Mouse (Mus musculus) spleen, adult 12 weeks (tissue): ENCODE data around the gene Grid2.

Experiments used
- DNase-seq: peaks from one replicate; pipeline ENCODE4 v3.0.0; 2022; ENCODE audit warnings: low spot score

Grid2 gene

GRCm38 (mm10) chr6:64326936-64327335 lies 1071.3 kb downstream of the Grid2 start:
- DNase-seq: no peak

GRCm38 (mm10) chr6:64327876-64328275 lies 1072.2 kb downstream of the Grid2 start:
- no peak for DNase-seq

GRCm38 (mm10) chr6:64398413-64399098 lies 1142.9 kb downstream of the Grid2 start:
- DNase-seq: no peak

GRCm38 (mm10) chr6:64427658-64428057 lies 1172.0 kb downstream of the Grid2 start:
- no peak for DNase-seq

GRCm38 (mm10) chr6:64428898-64429297 lies 1173.2 kb downstream of the Grid2 start:
- no peak for DNase-seq

GRCm38 (mm10) chr6:64448127-64448526 lies 1192.5 kb downstream of the Grid2 start:
- no peak for DNase-seq

- DNase-seq: no peak
Measured at GRCm38 (mm10) chr6:64448864-64449355, 1193.2 kb downstream of the Grid2 start.

GRCm38 (mm10) chr6:64450770-64451169 lies 1195.1 kb downstream of the Grid2 start:
- DNase-seq: no peak

- DNase-seq: no peak
Measured at GRCm38 (mm10) chr6:64479884-64480283, 1224.2 kb downstream of the Grid2 start.

- DNase-seq: no peak
Measured at GRCm38 (mm10) chr6:64480592-64480991, 1224.9 kb downstream of the Grid2 start.

- DNase-seq: no peak
Measured at GRCm38 (mm10) chr6:64490313-64491067, 1234.8 kb downstream of the Grid2 start.

GRCm38 (mm10) chr6:64504394-64504793 lies 1248.7 kb downstream of the Grid2 start:
- DNase-seq: no peak

- no peak for DNase-seq
Measured at GRCm38 (mm10) chr6:64542168-64542567, 1286.5 kb downstream of the Grid2 start.

- DNase-seq: no peak
Measured at GRCm38 (mm10) chr6:64553645-64554044, 1298.0 kb downstream of the Grid2 start.

GRCm38 (mm10) chr6:64555220-64555619 lies 1299.5 kb downstream of the Grid2 start:
- no peak for DNase-seq

GRCm38 (mm10) chr6:64568599-64568998 lies 1312.9 kb downstream of the Grid2 start:
- DNase-seq: no peak

GRCm38 (mm10) chr6:64581338-64581737 lies 1325.7 kb downstream of the Grid2 start:
- DNase-seq: no peak

- no peak for DNase-seq
Measured at GRCm38 (mm10) chr6:64588487-64589205, 1333.0 kb downstream of the Grid2 start.

- no peak for DNase-seq
Measured at GRCm38 (mm10) chr6:64596261-64596660, 1340.6 kb downstream of the Grid2 start.

GRCm38 (mm10) chr6:64596835-64597234 lies 1341.2 kb downstream of the Grid2 start:
- DNase-seq: no peak

GRCm38 (mm10) chr6:64598144-64598561 lies 1342.5 kb downstream of the Grid2 start:
- DNase-seq: no peak

GRCm38 (mm10) chr6:64605753-64606152 lies 1350.1 kb downstream of the Grid2 start:
- no peak for DNase-seq

GRCm38 (mm10) chr6:64607041-64607440 lies 1351.4 kb downstream of the Grid2 start:
- no peak for DNase-seq
